Mouse (Mus musculus): ENCODE results near the gene Gm21731.
"Not testable (repeated sequence)": the region's sequence is repeated elsewhere in the genome, so short reads cannot be mapped to it uniquely, and the experiment has no call there.

Gene Gm21731

GRCm38 (mm10) chr13:120238811-120239210 lies at the start of gene Gm21731:
Gene Gm21731 (plus strand): TSS chr13:120239111.
- not testable (repeated sequence) for DNase-seq (ENCODE audit: low spot score in 2 of 2)

GRCm38 (mm10) chr13:120196189-120196821 lies 42.6 kb upstream of the Gm21731 start:
- not testable (repeated sequence) for DNase-seq (ENCODE audit: low spot score in 2 of 2)

GRCm38 (mm10) chr13:120215847-120216246 lies 23.1 kb upstream of the Gm21731 start, which contains the start of gene Gm21762:
Gene Gm21762 (minus strand): TSS chr13:120215947.
- DNase-seq (ENCODE audit: low spot score in 2 of 2) = not testable (repeated sequence)

- DNase-seq (ENCODE audit: low spot score in 2 of 2) = not testable (repeated sequence)
Observed at GRCm38 (mm10) chr13:120220922-120221321, 18.0 kb upstream of the Gm21731 start.

- not testable (repeated sequence) for DNase-seq (ENCODE audit: low spot score in 2 of 2)
Observed at GRCm38 (mm10) chr13:120223012-120223659, 15.8 kb upstream of the Gm21731 start.

GRCm38 (mm10) chr13:120231798-120232197 lies 7.1 kb upstream of the Gm21731 start:
- DNase-seq (ENCODE audit: low spot score in 2 of 2) = not testable (repeated sequence)

GRCm38 (mm10) chr13:120232447-120233049 lies 6.4 kb upstream of the Gm21731 start:
- not testable (repeated sequence) for DNase-seq (ENCODE audit: low spot score in 2 of 2)

GRCm38 (mm10) chr13:120251208-120251924 lies 12.5 kb downstream of the Gm21731 start:
- DNase-seq (ENCODE audit: low spot score in 2 of 2) = not testable (repeated sequence)

- not testable (repeated sequence) for DNase-seq (ENCODE audit: low spot score in 2 of 2)
Observed at GRCm38 (mm10) chr13:120258817-120259658, 20.1 kb downstream of the Gm21731 start.

GRCm38 (mm10) chr13:120259718-120260117 lies 20.8 kb downstream of the Gm21731 start:
- not testable (repeated sequence) for DNase-seq (ENCODE audit: low spot score in 2 of 2)

- DNase-seq (ENCODE audit: low spot score in 2 of 2) = not testable (repeated sequence)
Observed at GRCm38 (mm10) chr13:120262870-120263269, 24.0 kb downstream of the Gm21731 start, which contains the start of gene AF067061. Gene AF067061 (plus strand): TSS chr13:120263114.

GRCm38 (mm10) chr13:120277837-120278236 lies 38.9 kb downstream of the Gm21731 start:
- DNase-seq (ENCODE audit: low spot score in 2 of 2) = not testable (repeated sequence)

GRCm38 (mm10) chr13:120278784-120279183 lies 39.9 kb downstream of the Gm21731 start:
- DNase-seq (ENCODE audit: low spot score in 2 of 2) = no peak

Data from heart, adult 9 months (tissue).